18 mouse cellular contexts compared by ENCODE assay signal in genomic region chr2:7092641-7093040, GRCm38 (mm10).
DNase-seq lines count a peak whose midpoint lies in the region; ATAC-seq and TF ChIP-seq lines count a peak whose summit lies in the region.
"Had no signal": no experiment of that assay in that cellular context is flagged by ENCODE, and none has a peak within 500 bp of the region (broad histone marks: within the 10 kb centered on the region; RNA-seq: fewer than 3 reads in every experiment).

No protein-coding gene starts in this region.

- ATAC-seq in forebrain, postnatal 0 days: no peak
- ATAC-seq in forebrain, embryonic 13.5 days: no peak
- ATAC-seq in midbrain, embryonic 11.5 days (ENCODE audit: low FRiP score): no peak
- no peak for ATAC-seq in midbrain, embryonic 16.5 days
- no peak for ATAC-seq in inflammation-experienced regulatory T-cells, adult 6 months
- ATAC-seq: activated CD4-positive, CD25-positive, alpha-beta regulatory T cell, adult 4 months had no signal

- no peak overlapping the region for H3K4me3 ChIP-seq in forebrain, postnatal 0 days (ENCODE audit: low read depth, low read length)
- no peak overlapping the region for H3K4me3 ChIP-seq in forebrain, embryonic 13.5 days
- no peak overlapping the region for H3K4me3 ChIP-seq in layer of hippocampus, adult 2 months
- no peak overlapping the region for H3K4me3 ChIP-seq in midbrain, embryonic 11.5 days (ENCODE audit: low read depth, low read length)
- no peak overlapping the region for H3K4me3 ChIP-seq in midbrain, embryonic 16.5 days (ENCODE audit: low read depth, low read length)
- H3K4me3 ChIP-seq: embryonic facial prominence, embryonic 13.5 days; forebrain, embryonic 12.5 days; heart, embryonic 13.5 days; hindbrain, embryonic 12.5 days had no signal

- no peak overlapping the region for H3K4me2 ChIP-seq in forebrain, postnatal 0 days (ENCODE audit: low read depth)
- H3K4me2 ChIP-seq in forebrain, embryonic 13.5 days: no peak overlapping the region
- H3K4me2 ChIP-seq in midbrain, embryonic 11.5 days: no peak overlapping the region
- no peak overlapping the region for H3K4me2 ChIP-seq in midbrain, embryonic 16.5 days (ENCODE audit: low read length)
- H3K4me2 ChIP-seq: embryonic facial prominence, embryonic 13.5 days; forebrain, embryonic 12.5 days; heart, embryonic 13.5 days; hindbrain, embryonic 12.5 days had no signal

- no peaks in the 10 kb centered on the region for H3K36me3 ChIP-seq in forebrain, postnatal 0 days (ENCODE audit: insufficient read depth)
- H3K36me3 ChIP-seq in forebrain, embryonic 13.5 days (ENCODE audit: poor library complexity, severe bottlenecking): no peaks in the 10 kb centered on the region
- H3K36me3 ChIP-seq in midbrain, embryonic 11.5 days (ENCODE audit: control insufficient read depth, insufficient read depth, low read length): no peaks in the 10 kb centered on the region
- no peaks in the 10 kb centered on the region for H3K36me3 ChIP-seq in midbrain, embryonic 16.5 days (ENCODE audit: control insufficient read depth, insufficient read depth, low read length)
- H3K36me3 ChIP-seq: embryonic facial prominence, embryonic 13.5 days; forebrain, embryonic 12.5 days; heart, embryonic 13.5 days; hindbrain, embryonic 12.5 days had no signal

- 85% methylated on average over 5 of the region's 5 CpGs for WGBS in forebrain, postnatal 0 days
- WGBS in forebrain, embryonic 13.5 days: 87% methylated on average over 5 of the region's 5 CpGs
- 95% methylated on average over 5 of the region's 5 CpGs for WGBS in midbrain, embryonic 11.5 days
- 95% methylated on average over 5 of the region's 5 CpGs for WGBS in midbrain, embryonic 16.5 days

- TF ChIP-seq CTCF in forebrain, postnatal 0 days (IDR thresholded peaks at IDR 0.05; ENCODE audit: low read depth): peak; percentile 46
- TF ChIP-seq CTCF in layer of hippocampus, adult 2 months (conservative IDR thresholded peaks at IDR 0.05): peak; percentile 57

- no peaks in the 10 kb centered on the region for H3K27me3 ChIP-seq in forebrain, postnatal 0 days (ENCODE audit: insufficient read depth, low read length)
- H3K27me3 ChIP-seq in forebrain, embryonic 13.5 days: no peaks in the 10 kb centered on the region
- H3K27me3 ChIP-seq in midbrain, embryonic 11.5 days (ENCODE audit: control insufficient read depth, insufficient read depth, low read length): no peaks in the 10 kb centered on the region
- H3K27me3 ChIP-seq in midbrain, embryonic 16.5 days (ENCODE audit: control insufficient read depth, insufficient read depth, low read depth, low read length): no peaks in the 10 kb centered on the region
- H3K27me3 ChIP-seq: embryonic facial prominence, embryonic 13.5 days; forebrain, embryonic 12.5 days; heart, embryonic 13.5 days; hindbrain, embryonic 12.5 days had no signal

- peaks cover 13% of the 10 kb centered on the region; the same call in 1 of the 2 replicates for H3K4me1 ChIP-seq in forebrain, postnatal 0 days (ENCODE audit: insufficient read depth)
- H3K4me1 ChIP-seq in forebrain, embryonic 13.5 days: peaks cover 41% of the 10 kb centered on the region
- H3K4me1 ChIP-seq in midbrain, embryonic 11.5 days (ENCODE audit: control insufficient read depth, insufficient read depth, low read length): peaks cover 11% of the 10 kb centered on the region
- peaks cover 20% of the 10 kb centered on the region for H3K4me1 ChIP-seq in midbrain, embryonic 16.5 days (ENCODE audit: control insufficient read depth, insufficient read depth, low read length)

- DNase-seq in forebrain, postnatal 0 days: no peak
- DNase-seq in layer of hippocampus, adult 2 months (ENCODE audit: low spot score in 2 of 2): no peak
- DNase-seq in layer of hippocampus, adult 11-12 months (ENCODE audit: low spot score): no peak
- DNase-seq in midbrain, embryonic 11.5 days (ENCODE audit: low spot score, missing footprints): peak; percentile 78
- DNase-seq: adrenal gland, postnatal 14 days; cerebellum, adult 11-12 months; cerebellum, adult 9-10 months; cerebellum, postnatal 25 days; gastrocnemius, postnatal 10 days; heart, postnatal 36 days had no signal

- H3K9ac ChIP-seq in forebrain, postnatal 0 days: no peak overlapping the region
- no peak overlapping the region for H3K9ac ChIP-seq in forebrain, embryonic 13.5 days
- no peak overlapping the region for H3K9ac ChIP-seq in midbrain, embryonic 11.5 days (ENCODE audit: low read length)
- no peak overlapping the region for H3K9ac ChIP-seq in midbrain, embryonic 16.5 days (ENCODE audit: low read depth, low read length)
- H3K9ac ChIP-seq: embryonic facial prominence, embryonic 13.5 days; forebrain, embryonic 12.5 days; heart, embryonic 13.5 days; hindbrain, embryonic 12.5 days had no signal

- no peaks in the 10 kb centered on the region for H3K9me3 ChIP-seq in forebrain, postnatal 0 days (ENCODE audit: low read length)
- no peaks in the 10 kb centered on the region for H3K9me3 ChIP-seq in forebrain, embryonic 13.5 days (replicated peaks)
- no peaks in the 10 kb centered on the region for H3K9me3 ChIP-seq in midbrain, embryonic 11.5 days (ENCODE audit: control insufficient read depth, low read length)
- no peaks in the 10 kb centered on the region for H3K9me3 ChIP-seq in midbrain, embryonic 16.5 days (replicated peaks; ENCODE audit: control insufficient read depth, low read length, poor library complexity, severe bottlenecking)
- H3K9me3 ChIP-seq: embryonic facial prominence, embryonic 13.5 days; forebrain, embryonic 12.5 days; heart, embryonic 13.5 days; hindbrain, embryonic 12.5 days had no signal

- peak overlapping the region; percentile 67 for H3K27ac ChIP-seq in forebrain, postnatal 0 days (ENCODE audit: low read depth, low read length)
- no peak overlapping the region for H3K27ac ChIP-seq in forebrain, embryonic 13.5 days
- peak overlapping the region; percentile 56 for H3K27ac ChIP-seq in layer of hippocampus, adult 2 months
- no peak overlapping the region for H3K27ac ChIP-seq in midbrain, embryonic 11.5 days (ENCODE audit: low read depth, low read length)
- H3K27ac ChIP-seq in midbrain, embryonic 16.5 days (ENCODE audit: low read length): no peak overlapping the region
- H3K27ac ChIP-seq: embryonic facial prominence, embryonic 13.5 days; forebrain, embryonic 12.5 days; heart, embryonic 13.5 days; hindbrain, embryonic 12.5 days had no signal

Comparison
In these comparisons a context has a peak if more than half of its experiments do, and no peak if none do; other contexts are left out.
1. H3K27ac ChIP-seq: peak in forebrain, postnatal 0 days (single experiment) and layer of hippocampus, adult 2 months (single experiment); none in forebrain, embryonic 13.5 days (single experiment), midbrain, embryonic 11.5 days (single experiment) and midbrain, embryonic 16.5 days (single experiment).